Mouse (Mus musculus) heart, adult 2 months (tissue): ENCODE data around the gene Olfr286. TPM values are rescaled to one million over a fixed set of nuclear protein-coding genes. Genes with fewer than 3 reads are reported as not detected.

Source experiments
- DNase-seq, 2 experiments: peaks; one replicate each; pipeline ENCODE4 v3.0.0; 2021
- H3K27ac ChIP-seq: fragments of 200-600 bp; 2 replicates; pipeline ENCODE4 v1.8.1; 2022
- H3K27me3 ChIP-seq: fragments of 200-500 bp; 2 replicates; pipeline ENCODE4 v1.6.1; 2012; ENCODE audit warnings: mild to moderate bottlenecking, low read length, inconsistent platforms, mixed read lengths; ENCODE audit not compliant: control insufficient read depth, insufficient read depth
- H3K36me3 ChIP-seq: fragments of 200-500 bp; 2 replicates; pipeline ENCODE4 v1.6.1; 2012; ENCODE audit warnings: low read length, inconsistent platforms; ENCODE audit not compliant: control insufficient read depth, insufficient read depth
- H3K4me1 ChIP-seq: fragments of 200-500 bp; 2 replicates; pipeline ENCODE4 v1.6.1; 2011; ENCODE audit warnings: low read length; ENCODE audit not compliant: control insufficient read depth, insufficient read depth
- H3K4me3 ChIP-seq: fragments of 200-600 bp; 2 replicates; pipeline ENCODE4 v1.8.1; 2022
- H3K79me2 ChIP-seq: fragments of 200-500 bp; replicated peaks from 2 replicates; pipeline ENCODE4 v1.6.1; 2012; ENCODE audit warnings: mild to moderate bottlenecking, inconsistent platforms, low read length, moderate library complexity, mixed read lengths; ENCODE audit not compliant: control insufficient read depth, insufficient read depth
- H3K9ac ChIP-seq: fragments of 200-500 bp; 2 replicates; pipeline ENCODE4 v1.6.1; 2012; ENCODE audit warnings: low read depth, mild to moderate bottlenecking, control low read depth, inconsistent platforms, low read length, mixed read lengths
- CTCF ChIP-seq: fragments of 200-600 bp; IDR thresholded peaks from 2 replicates; pipeline ENCODE4 v1.8.1; 2022; ENCODE audit warnings: antibody characterized with exemption, mild to moderate bottlenecking, moderate library complexity
- EP300 ChIP-seq: fragments of 200-500 bp; IDR thresholded peaks from 2 replicates; pipeline ENCODE4 v1.6.1; 2011; ENCODE audit warnings: low read depth, low read length, control low read depth; ENCODE audit not compliant: insufficient read depth
- POLR2A ChIP-seq: fragments of 200-500 bp; IDR thresholded peaks from 2 replicates; pipeline ENCODE4 v1.6.1; 2011; ENCODE audit warnings: mild to moderate bottlenecking, low read depth, low read length, control low read depth; ENCODE audit not compliant: insufficient read depth
- WGBS: fragments of 180-500 bp; shearing (Covaris S2); methylation state at CpG from one replicate; pipeline ENCODE4 v1.1.7; 2018; 5-methylcytosine and 5-hydroxymethylcytosine counted together
- intact Hi-C: fragments of 180-260 bp; cut with DNase I; formaldehyde crosslinking; loops from one replicate; pipeline ENCODE4 v1.15.1; 2025
- polyA plus RNA-seq: library from polyadenylated mRNA; depleted of rRNA; stranded (reverse); fragments of >200 nt; gene quantifications from 2 replicates; pipeline ENCODE4 v1.2.3, GENCODE M21; 2012; rRNA removed
- total RNA-seq, 2 experiments: library from RNA; stranded (reverse); gene quantifications; 2 replicates each; pipeline ENCODE4 v1.2.3; 2021

The Olfr286 gene
- total and polyA plus RNA-seq, 3 experiments, result not detected

DNA sequence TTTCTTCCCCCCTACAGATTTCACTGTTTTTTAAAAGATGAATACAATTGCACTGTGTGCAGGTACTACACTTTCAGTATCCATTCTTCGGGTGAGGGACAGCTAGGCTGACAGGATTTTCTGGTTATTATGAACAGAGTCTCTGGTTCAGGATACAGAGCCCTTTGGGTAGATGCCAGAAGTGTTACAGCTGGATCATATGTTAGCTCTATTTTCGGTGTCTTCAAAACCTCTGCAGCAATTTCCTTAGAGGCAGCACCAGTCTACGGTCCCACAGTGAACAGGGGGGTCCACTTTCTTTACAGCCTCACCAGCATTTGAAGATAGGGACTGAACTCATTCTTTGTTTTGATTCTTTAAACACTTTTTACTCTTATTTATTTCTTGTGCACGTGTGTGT, 49.8 kb downstream of the Olfr286 start:
- Histone ChIP-seq H3K4me1 (peaks cover 2% of the 10 kb centered on the region), H3K27ac (no peak overlapping the region), H3K27me3 (no peaks in the 10 kb centered on the region), H3K36me3 (no peaks in the 10 kb centered on the region), H3K4me3 (no peak overlapping the region), H3K9ac (no peak overlapping the region), H3K79me2 (no peaks in the 10 kb centered on the region)
- intact Hi-C loops, result loop anchor here (5.0 to 10.0 kb wide), 3 partner anchors 108 to 320 kb away; no protein-coding TSS in a partner anchor
- 38% methylated on average over 4 of the region's 4 CpGs for WGBS
- DNase-seq, result no peak
- TF ChIP-seq POLR2A (no peak), CTCF (no peak), EP300 (no peak)

DNA sequence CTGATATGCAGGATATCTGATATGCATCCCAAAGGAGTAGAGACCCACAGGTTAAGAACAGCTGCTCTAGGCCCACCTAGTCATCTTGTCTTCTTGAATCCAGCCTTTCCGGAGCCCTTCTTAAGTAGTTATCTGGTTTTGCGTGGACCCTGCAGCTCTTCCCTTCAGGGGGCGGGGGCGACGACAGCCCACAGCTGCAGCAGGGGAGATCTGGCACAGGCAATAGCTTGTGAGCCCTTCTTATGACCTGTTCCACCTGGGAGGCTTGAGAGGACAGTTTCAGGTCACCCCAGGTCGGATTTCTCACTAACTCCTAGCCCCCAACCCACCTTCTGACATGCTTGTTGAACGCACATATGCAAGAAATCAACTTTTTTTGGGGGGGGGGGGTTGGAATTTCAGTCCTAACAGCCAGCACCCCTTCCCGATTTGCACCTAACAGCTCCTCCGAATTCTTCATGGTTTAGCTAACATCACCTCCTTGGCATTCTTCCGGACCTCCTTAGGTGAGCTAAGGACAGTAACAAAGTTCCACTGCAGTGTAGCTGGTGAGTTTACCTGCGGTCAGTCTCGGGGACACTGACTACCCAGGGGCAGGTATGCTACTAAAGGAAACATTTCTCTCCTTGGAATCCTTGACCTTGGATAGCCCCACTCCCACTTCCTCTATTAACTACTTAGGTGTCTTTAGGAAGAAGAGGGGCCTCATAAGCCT, 52.2 kb downstream of the Olfr286 start:
- Histone ChIP-seq H3K27ac (peak overlapping the region; percentile 95), H3K4me3 (no peak overlapping the region), H3K4me1 (peaks cover 2% of the 10 kb centered on the region), H3K79me2 (no peaks in the 10 kb centered on the region), H3K9ac (no peak overlapping the region), H3K27me3 (no peaks in the 10 kb centered on the region), H3K36me3 (no peaks in the 10 kb centered on the region)
- intact Hi-C loops, result loop anchor here (2.0 to 10.0 kb wide), 4 partner anchors 110 to 323 kb away; no protein-coding TSS in a partner anchor
- 69% methylated on average over 12 of the region's 12 CpGs for whole genome bisulfite sequencing
- TF ChIP-seq CTCF, result no peak
- TF ChIP-seq POLR2A, result no peak
- no peak for TF ChIP-seq EP300
- DNase-seq, result peak in 1 of 2 experiments; percentile 24

- Histone ChIP-seq H3K9ac (peak overlapping the region; percentile 62), H3K36me3 (no peaks in the 10 kb centered on the region), H3K27ac (peak overlapping the region; percentile 95), H3K4me3 (peak overlapping the region; percentile 45), H3K27me3 (no peaks in the 10 kb centered on the region), H3K79me2 (no peaks in the 10 kb centered on the region), H3K4me1 (peaks cover 2% of the 10 kb centered on the region)
- intact Hi-C loops, result loop anchor here (2.0 to 10.0 kb wide), 4 partner anchors 111 to 324 kb away; no protein-coding TSS in a partner anchor
- WGBS, result under 1% methylated on average over 30 of the region's 30 CpGs
- TF ChIP-seq EP300 (peak; percentile 85; the same call in 1 of the 2 replicates), CTCF (peak; percentile 92), POLR2A (peak; percentile 60)
- peak; percentile 92 to 95 for DNase-seq
Measured at GRCm38 (mm10) chr15:98181132-98181711, 53.0 kb downstream of the Olfr286 start.

- intact Hi-C loops, result loop anchor here (2.0 to 10.0 kb wide), 4 partner anchors 112 to 324 kb away; no protein-coding TSS in a partner anchor
- Histone ChIP-seq H3K4me3 (peak overlapping the region; percentile 45), H3K4me1 (peaks cover 2% of the 10 kb centered on the region), H3K9ac (peak overlapping the region; percentile 62), H3K36me3 (no peaks in the 10 kb centered on the region), H3K79me2 (no peaks in the 10 kb centered on the region), H3K27me3 (no peaks in the 10 kb centered on the region), H3K27ac (peak overlapping the region; percentile 95)
- WGBS, result 10% methylated on average over 26 of the region's 26 CpGs
- TF ChIP-seq POLR2A (peak; percentile 88), CTCF (no peak), EP300 (no peak; the same call in 1 of the 2 replicates)
- no peak for DNase-seq
Measured at GRCm38 (mm10) chr15:98180567-98181131, 53.6 kb downstream of the Olfr286 start.

DNA sequence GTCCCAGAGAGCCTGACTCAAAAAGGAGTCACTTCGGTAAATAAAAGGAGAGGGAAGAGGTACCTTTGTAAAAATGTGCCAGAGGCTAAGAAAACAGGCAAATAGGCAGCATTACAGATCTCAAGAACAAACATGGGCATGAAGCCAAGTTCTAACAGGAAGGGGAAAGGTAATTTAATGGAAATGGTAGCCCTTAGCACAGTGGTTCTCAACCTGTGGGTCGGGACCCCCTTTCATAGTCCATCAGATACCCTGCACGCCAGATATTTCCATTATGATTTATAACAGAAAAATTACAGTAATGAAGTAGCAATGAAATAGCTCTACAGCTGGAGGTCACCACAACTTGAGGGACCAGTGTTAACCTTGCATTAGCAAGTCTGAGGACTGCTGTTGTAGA, 56.9 kb downstream of the Olfr286 start:
- TF ChIP-seq CTCF (no peak), EP300 (no peak), POLR2A (no peak)
- 63% methylated on average over 3 of the region's 3 CpGs for WGBS
- Histone ChIP-seq H3K27me3 (no peaks in the 10 kb centered on the region), H3K79me2 (no peaks in the 10 kb centered on the region), H3K4me1 (peaks cover 2% of the 10 kb centered on the region), H3K4me3 (no peak overlapping the region), H3K36me3 (no peaks in the 10 kb centered on the region), H3K27ac (no peak overlapping the region), H3K9ac (no peak overlapping the region)
- intact Hi-C loops, result no loop called here
- no peak for DNase-seq

Other genes starting within 250 kb of the Olfr286 start
- gene Col2a1, start 229.8 kb downstream of the Olfr286 start, total RNA-seq, result under 1 TPM; 0.27 to 0.37 TPM
- 0.12 and 0.61 TPM in 2 replicates for gene Col2a1, start 229.8 kb downstream of the Olfr286 start, polyA plus RNA-seq
- gene Pfkm, start 141.9 kb downstream of the Olfr286 start, total RNA-seq, result 100 to 1,000 TPM; 800 to 921 TPM
- 521 and 828 TPM in 2 replicates for gene Pfkm, start 141.9 kb downstream of the Olfr286 start, polyA plus RNA-seq
- 1 to 10 TPM; 9.8 to 10.0 TPM for gene Senp1, start 140.7 kb downstream of the Olfr286 start, total RNA-seq
- 5.3 and 10.1 TPM in 2 replicates for gene Senp1, start 140.7 kb downstream of the Olfr286 start, polyA plus RNA-seq
- 100 to 1,000 TPM; 105 to 118 TPM for gene Asb8, start 68.8 kb downstream of the Olfr286 start, total RNA-seq
- 104 and 172 TPM in 2 replicates for gene Asb8, start 68.8 kb downstream of the Olfr286 start, polyA plus RNA-seq
- gene Ccdc184, start 67.3 kb downstream of the Olfr286 start, total RNA-seq, result under 1 TPM; 0.52 to 0.63 TPM
- gene Ccdc184, start 67.3 kb downstream of the Olfr286 start, polyA plus RNA-seq, result 0.61 and 0.94 TPM in 2 replicates
- not detected for gene Olfr288, start 38.9 kb downstream of the Olfr286 start, total RNA-seq
- gene Olfr288, start 38.9 kb downstream of the Olfr286 start, polyA plus RNA-seq, result not detected in 2 replicates
- not detected for gene Gm44579, start 13.5 kb downstream of the Olfr286 start, total RNA-seq
- gene Gm44579, start 13.5 kb downstream of the Olfr286 start, polyA plus RNA-seq, result not detected in 2 replicates
- gene Olfr287, start 13.4 kb downstream of the Olfr286 start, total RNA-seq, result not detected
- not detected in 2 replicates for gene Olfr287, start 13.4 kb downstream of the Olfr286 start, polyA plus RNA-seq
- gene H1fnt, start 22.8 kb upstream of the Olfr286 start, total RNA-seq, result not detected
- gene H1fnt, start 22.8 kb upstream of the Olfr286 start, polyA plus RNA-seq, result 0.18 TPM in 2 replicates
- 1 to 10 TPM; 5.2 to 6.4 TPM for gene Zfp641, start 61.7 kb upstream of the Olfr286 start, total RNA-seq
- 2.6 and 4.5 TPM in 2 replicates for gene Zfp641, start 61.7 kb upstream of the Olfr286 start, polyA plus RNA-seq
- not detected for gene Olfr285, start 82.9 kb upstream of the Olfr286 start, total RNA-seq
- gene Olfr285, start 82.9 kb upstream of the Olfr286 start, polyA plus RNA-seq, result not detected in 2 replicates
- gene Olfr284, start 106.5 kb upstream of the Olfr286 start, total RNA-seq, result not detected
- gene Olfr284, start 106.5 kb upstream of the Olfr286 start, polyA plus RNA-seq, result not detected in 2 replicates
- not detected for gene Olfr283, start 146.5 kb upstream of the Olfr286 start, total RNA-seq
- gene Olfr283, start 146.5 kb upstream of the Olfr286 start, polyA plus RNA-seq, result not detected in 2 replicates
- not detected for gene Olfr282, start 196.8 kb upstream of the Olfr286 start, total RNA-seq
- gene Olfr282, start 196.8 kb upstream of the Olfr286 start, polyA plus RNA-seq, result not detected in 2 replicates
- gene Olfr281, start 218.1 kb upstream of the Olfr286 start, total RNA-seq, result not detected
- gene Olfr281, start 218.1 kb upstream of the Olfr286 start, polyA plus RNA-seq, result not detected in 2 replicates
- not detected for gene OR5BS1P, start 235.4 kb upstream of the Olfr286 start, total RNA-seq
- not detected in 2 replicates for gene OR5BS1P, start 235.4 kb upstream of the Olfr286 start, polyA plus RNA-seq
- not detected for gene Lalba, start 248.3 kb upstream of the Olfr286 start, total RNA-seq
- 0.45 TPM in 1 of 2 replicates, not detected in the other for gene Lalba, start 248.3 kb upstream of the Olfr286 start, polyA plus RNA-seq